Mouse (Mus musculus): ENCODE measurements around the gene Zbtb18. TPM values are rescaled to one million over a fixed set of nuclear protein-coding genes. Genes with fewer than 3 reads are reported as not detected.
A peak's percentile ranks its signal among the peaks of the same experiment; 100 is the strongest.
"Not testable (repeated sequence)": the region's sequence is repeated elsewhere in the genome, so short reads cannot be mapped to it uniquely, and the experiment has no call there.

Zbtb18 gene
- total RNA-seq, 2 experiments from 2014 or later, result 740 to 795 TPM

DNA sequence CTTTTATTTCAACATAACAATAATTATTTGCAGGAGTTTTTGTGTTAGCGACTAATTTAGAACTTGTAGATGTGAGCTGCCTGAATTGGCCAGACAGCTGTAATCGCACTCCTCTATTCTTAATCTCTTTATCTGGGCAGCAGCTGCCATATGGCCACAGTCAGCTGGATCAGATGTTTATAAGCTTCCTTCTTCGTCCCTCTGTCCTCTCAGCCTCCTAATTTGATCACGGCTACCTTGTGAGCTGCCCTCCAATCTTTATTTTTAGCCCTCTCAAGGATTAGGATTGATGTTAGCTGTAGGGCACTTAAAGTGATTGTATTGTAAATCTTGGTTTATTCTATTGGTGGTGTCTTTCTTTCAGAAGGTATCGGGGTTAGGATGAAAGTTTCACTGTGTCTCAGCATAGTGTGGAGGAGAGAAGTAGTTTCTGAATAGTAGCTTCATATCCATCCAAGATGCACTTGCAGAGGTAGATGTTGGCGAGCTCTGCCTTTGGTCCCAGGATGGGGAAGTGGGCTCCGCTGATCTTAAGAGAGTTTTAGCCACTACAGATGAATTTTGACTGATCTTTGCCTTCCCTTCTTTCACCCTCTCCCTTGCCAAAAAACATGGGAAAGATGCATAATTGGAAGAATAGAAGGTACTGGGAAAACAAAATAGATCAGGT, 3.4 kb downstream of the Zbtb18 start:
- no peak for DNase-seq
- intact Hi-C loops (cut with DNase I), result no loop called here

- intact Hi-C loops (cut with DNase I), result no loop called here
- peak; percentile 38 for DNase-seq
These were observed 4.9 kb downstream of the Zbtb18 start for GRCm38 (mm10) chr1:177447086-177447485.

DNA sequence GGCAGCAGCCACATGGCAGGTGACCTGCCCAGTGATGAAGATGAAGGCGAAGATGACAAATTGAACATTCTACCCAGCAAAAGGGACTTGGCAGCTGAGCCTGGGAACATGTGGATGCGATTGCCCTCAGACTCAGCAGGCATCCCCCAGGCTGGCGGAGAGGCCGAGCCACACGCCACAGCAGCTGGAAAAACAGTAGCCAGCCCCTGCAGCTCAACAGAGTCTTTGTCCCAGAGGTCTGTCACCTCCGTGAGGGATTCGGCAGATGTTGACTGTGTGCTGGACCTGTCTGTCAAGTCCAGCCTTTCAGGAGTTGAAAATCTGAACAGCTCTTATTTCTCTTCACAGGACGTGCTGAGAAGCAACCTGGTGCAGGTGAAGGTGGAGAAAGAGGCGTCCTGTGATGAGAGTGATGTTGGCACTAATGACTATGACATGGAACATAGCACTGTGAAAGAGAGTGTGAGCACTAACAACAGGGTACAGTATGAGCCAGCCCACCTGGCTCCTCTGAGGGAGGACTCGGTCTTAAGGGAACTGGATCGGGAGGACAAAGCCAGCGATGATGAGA, 5.5 kb downstream of the Zbtb18 start:
- DNase-seq, result peak; percentile 56
- intact Hi-C loops (cut with DNase I), result no loop called here

DNA sequence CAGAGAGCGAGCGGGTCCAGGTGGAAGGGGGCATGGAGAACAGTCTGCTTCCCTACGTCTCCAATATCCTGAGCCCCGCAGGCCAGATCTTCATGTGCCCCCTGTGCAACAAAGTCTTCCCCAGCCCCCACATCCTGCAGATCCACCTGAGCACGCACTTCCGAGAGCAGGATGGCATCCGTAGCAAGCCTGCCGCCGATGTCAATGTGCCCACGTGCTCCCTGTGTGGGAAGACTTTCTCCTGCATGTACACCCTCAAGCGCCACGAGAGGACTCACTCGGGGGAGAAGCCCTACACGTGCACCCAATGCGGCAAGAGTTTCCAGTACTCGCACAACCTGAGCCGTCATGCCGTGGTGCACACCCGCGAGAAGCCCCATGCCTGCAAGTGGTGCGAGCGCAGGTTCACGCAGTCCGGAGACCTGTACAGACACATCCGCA, 6.0 kb downstream of the Zbtb18 start:
- DNase-seq, result peak; percentile 32
- intact Hi-C loops (cut with DNase I), result no loop called here

GRCm38 (mm10) chr1:177448921-177449320, 6.8 kb downstream of the Zbtb18 start:
- no peak for DNase-seq
- intact Hi-C loops (cut with DNase I), result no loop called here

DNA sequence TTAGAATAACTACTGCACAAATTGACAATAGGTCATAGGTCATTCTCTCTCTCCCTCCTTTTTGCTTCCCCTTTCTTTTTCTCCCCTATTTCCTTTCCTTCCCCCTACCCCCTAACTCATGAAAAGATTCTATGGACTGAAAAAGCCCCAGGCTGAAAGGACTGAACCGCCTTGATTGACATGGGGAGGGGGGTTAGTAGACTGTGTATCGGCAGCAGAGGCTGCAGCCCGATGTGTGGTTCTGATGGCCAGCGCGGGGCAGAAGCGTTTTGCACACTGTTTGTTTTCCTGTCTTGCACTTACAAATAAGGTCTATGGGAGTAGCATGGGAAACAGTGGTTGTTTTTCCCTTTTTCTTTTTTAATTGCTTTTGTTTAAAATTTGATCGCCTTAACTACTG, 7.7 kb downstream of the Zbtb18 start:
- not testable (repeated sequence) for DNase-seq
- intact Hi-C loops (cut with DNase I), result loop anchor here (10.0 kb wide), 1 partner anchor 125 kb away; no protein-coding TSS in a partner anchor

GRCm38 (mm10) chr1:177451041-177451440, 8.9 kb downstream of the Zbtb18 start:
- intact Hi-C loops (cut with DNase I), result loop anchor here (10.0 kb wide), 1 partner anchor 124 kb away; no protein-coding TSS in a partner anchor
- no peak for DNase-seq

GRCm38 (mm10) chr1:177451991-177452431, 9.9 kb downstream of the Zbtb18 start:
- intact Hi-C loops (cut with DNase I), result loop anchor here (10.0 kb wide), 1 partner anchor 123 kb away; no protein-coding TSS in a partner anchor
- DNase-seq, result no peak

DNA sequence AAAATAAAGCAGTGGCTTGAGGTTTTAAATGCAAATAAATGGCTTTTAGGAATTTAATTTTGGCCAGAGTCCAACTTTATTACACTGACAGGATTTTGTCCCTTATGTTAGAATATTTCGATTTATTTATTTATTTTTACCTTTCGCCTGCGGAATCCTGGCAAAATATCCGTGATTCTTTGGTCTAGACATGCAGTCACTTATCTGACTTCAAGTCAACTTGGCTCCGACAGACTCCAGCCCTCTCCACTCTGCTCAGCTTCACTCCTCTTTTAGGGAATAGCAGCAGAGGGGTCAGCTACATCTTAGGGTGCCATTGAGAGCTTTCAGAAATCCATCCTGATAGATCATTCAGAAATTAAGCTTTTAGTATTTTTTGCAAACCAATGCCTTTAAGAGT, 10.8 kb downstream of the Zbtb18 start:
- no peak for DNase-seq
- intact Hi-C loops (cut with DNase I), result loop anchor here (10.0 kb wide), 1 partner anchor 122 kb away; no protein-coding TSS in a partner anchor

GRCm38 (mm10) chr1:177453806-177454205, 11.7 kb downstream of the Zbtb18 start:
- intact Hi-C loops (cut with DNase I), result loop anchor here (10.0 kb wide), 1 partner anchor 121 kb away; no protein-coding TSS in a partner anchor
- no peak for DNase-seq

GRCm38 (mm10) chr1:177454492-177454891, 12.3 kb downstream of the Zbtb18 start:
- intact Hi-C loops (cut with DNase I), result loop anchor here (10.0 kb wide), 1 partner anchor 120 kb away; no protein-coding TSS in a partner anchor
- DNase-seq, result no peak

- intact Hi-C loops (cut with DNase I), result loop anchor here (10.0 kb wide), 1 partner anchor 119 kb away; no protein-coding TSS in a partner anchor
- DNase-seq, result no peak
These were observed 13.3 kb downstream of the Zbtb18 start for GRCm38 (mm10) chr1:177455466-177455865.

- DNase-seq, result no peak
- intact Hi-C loops (cut with DNase I), result loop anchor here (10.0 kb wide), 1 partner anchor 119 kb away; no protein-coding TSS in a partner anchor
These were observed 14.1 kb downstream of the Zbtb18 start for GRCm38 (mm10) chr1:177456208-177456607.

- intact Hi-C loops (cut with DNase I), result loop anchor here (10.0 kb wide), 1 partner anchor 118 kb away; no protein-coding TSS in a partner anchor
- DNase-seq, result peak; percentile 28
These were observed 14.6 kb downstream of the Zbtb18 start for GRCm38 (mm10) chr1:177456772-177457171.

DNA sequence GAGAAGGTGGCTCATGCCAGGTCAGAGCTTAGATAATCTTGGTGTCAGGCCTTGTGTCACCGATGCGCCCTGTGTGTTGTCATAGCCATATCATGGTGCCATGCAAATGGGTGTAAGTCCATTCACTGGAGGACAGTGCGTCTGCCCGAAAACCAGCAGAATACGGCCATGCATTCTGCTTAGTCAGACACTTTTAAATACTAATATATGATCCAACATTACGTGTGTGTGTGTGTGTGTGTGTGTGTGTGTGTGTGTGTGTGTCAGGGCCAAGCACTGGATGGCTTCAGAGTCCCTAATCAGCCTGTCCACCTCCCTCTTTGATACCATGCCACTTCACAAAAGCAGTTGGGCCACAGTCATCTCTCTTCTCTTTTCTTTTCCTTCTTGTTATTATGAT, 15.8 kb downstream of the Zbtb18 start:
- intact Hi-C loops (cut with DNase I), result loop anchor here (10.0 kb wide), 1 partner anchor 117 kb away; no protein-coding TSS in a partner anchor
- no peak for DNase-seq

- intact Hi-C loops (cut with DNase I), result loop anchor here (10.0 kb wide), 1 partner anchor 116 kb away; no protein-coding TSS in a partner anchor
- peak; percentile 77 for DNase-seq
These were observed 16.6 kb downstream of the Zbtb18 start for GRCm38 (mm10) chr1:177458456-177459389.

DNA sequence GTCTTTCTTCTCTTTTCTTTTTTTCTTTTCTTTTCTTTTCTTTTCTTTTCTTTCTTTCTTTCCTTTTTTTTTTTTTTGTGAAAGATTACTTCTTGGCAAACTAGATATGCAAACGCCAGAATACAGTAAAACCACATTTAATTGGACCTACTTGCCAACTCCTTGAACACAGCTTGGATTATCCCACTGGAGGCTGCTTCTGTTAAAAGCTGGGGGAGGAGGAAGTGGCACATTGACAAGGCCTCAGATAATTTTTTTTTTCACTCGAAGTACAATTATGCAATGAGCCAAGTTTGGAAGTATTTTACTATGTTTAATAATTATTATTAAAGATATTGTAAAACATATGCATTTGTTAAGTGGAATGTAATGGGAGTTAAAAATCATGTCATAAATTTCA, 17.4 kb downstream of the Zbtb18 start:
- no peak for DNase-seq
- intact Hi-C loops (cut with DNase I), result loop anchor here (10.0 kb wide), 1 partner anchor 115 kb away; no protein-coding TSS in a partner anchor

DNA sequence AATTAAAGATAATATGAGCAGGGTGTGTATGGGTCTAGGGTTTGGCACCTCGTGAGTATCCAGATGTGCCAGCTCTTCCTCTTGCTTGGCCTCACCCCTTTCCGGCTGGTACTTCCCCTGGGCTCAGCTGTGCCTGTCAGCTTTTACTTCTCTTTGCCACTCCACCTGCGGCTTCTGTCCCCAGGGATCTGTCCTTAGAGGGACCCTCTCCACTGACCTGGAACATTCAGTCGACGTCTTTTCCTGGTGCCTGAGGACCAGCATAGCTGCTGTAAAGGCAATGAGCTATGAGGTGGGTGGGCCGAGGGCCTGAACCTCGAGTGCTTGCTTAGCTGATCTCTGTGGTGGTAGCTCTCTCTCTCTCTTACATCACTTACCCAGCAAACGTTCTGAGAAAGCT, 25.0 kb downstream of the Zbtb18 start:
- intact Hi-C loops (cut with DNase I), result no loop called here
- DNase-seq, result no peak

- DNase-seq, result peak; percentile 52
- intact Hi-C loops (cut with DNase I), result no loop called here
These were observed 26.3 kb downstream of the Zbtb18 start for GRCm38 (mm10) chr1:177468436-177468835.

DNA sequence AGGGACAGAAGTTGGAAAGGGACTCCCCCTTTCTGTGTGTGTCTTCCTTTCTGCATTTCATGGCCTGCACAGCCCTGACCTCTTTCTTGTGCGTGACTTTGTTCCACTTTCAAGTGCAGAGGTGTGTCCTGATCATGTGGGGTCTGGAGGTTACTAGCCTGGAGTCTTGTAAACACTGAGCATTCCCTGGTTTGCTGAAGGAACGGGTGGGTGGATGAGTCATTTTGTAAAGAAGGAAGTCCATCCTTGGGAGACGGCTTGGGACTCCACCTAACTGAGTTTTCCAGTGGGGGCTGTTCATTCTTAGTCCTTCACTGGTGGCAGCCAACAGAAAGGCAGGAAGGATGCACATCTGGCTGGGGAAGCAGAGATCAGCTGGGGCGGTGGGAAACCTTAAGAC, 27.9 kb downstream of the Zbtb18 start:
- no peak for DNase-seq

More for the DNA sequence above, 27.9 kb downstream of the Zbtb18 start:
- intact Hi-C loops (cut with DNase I), result loop anchor here (2.0 kb wide), 1 partner anchor 79 kb away; no protein-coding TSS in a partner anchor
